Mouse (Mus musculus) right cerebral cortex, postnatal 4 days (tissue): ENCODE results near the gene Brf1.
A peak's percentile ranks its signal among the peaks of the same experiment; 100 is the strongest.

ENCODE experiments used
- DNase-seq: peaks from one replicate; pipeline ENCODE4 v3.0.0-alpha.2; 2022

The Brf1 gene

DNA sequence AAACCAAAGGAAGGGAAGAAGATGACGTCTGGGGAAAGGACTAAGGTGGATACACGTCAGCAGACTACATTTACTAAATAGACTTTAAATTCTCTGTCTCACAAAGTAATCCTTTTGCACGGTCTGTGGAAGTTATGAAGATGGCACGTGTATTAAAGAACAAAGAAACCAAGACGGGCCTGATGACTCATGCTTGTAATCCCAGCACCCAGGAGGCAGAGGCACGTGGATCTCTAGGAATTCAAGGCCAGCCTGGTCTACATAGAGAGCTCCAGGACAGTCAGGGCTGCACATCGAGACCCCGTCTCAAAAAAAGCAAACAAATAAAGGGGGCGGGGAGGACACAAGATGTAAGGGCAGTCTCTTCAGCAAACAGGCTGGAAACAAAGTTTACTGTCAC is 25.8 kb downstream of the Brf1 start:
- DNase-seq: no peak

DNA sequence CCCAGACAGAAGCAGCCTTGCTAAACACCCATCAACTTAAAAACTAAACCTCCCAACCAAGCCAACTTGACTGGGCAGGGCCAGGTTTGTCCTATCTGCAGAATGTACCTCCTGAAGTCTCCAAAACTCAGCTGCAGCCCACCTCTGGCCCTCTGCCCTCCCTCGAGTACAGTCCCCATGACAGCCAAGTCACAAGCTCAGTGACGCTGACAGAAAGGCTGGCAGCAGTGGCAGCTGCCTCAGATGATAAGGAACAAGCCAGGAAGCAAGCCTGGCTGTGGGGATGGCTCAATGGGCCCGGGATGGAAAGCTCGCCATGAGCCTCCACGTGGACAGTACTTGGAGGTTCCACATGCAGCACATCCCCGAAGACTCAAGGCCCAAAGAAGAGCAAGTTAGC is 30.9 kb downstream of the Brf1 start:
- DNase-seq: no peak

DNA sequence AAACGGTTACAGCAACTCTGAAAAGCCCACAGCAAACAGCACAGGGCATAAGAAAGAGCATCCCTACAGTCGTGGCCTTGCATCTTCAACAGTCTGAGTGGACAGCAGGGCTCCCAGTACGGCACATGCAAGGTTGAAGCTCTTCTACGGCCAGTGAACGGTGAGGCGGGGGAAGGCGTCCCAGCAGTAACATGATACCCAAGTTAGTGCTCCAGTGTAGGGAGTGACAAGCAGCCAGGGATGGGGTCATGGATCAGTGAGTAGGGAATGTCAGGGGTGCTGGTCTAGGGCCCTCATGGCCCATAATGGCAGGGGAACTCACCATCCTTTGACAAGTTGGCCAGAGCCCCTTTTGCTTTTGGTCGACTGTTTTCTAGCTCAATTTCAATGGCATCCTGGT is 31.6 kb downstream of the Brf1 start:
- DNase-seq: no peak

DNA sequence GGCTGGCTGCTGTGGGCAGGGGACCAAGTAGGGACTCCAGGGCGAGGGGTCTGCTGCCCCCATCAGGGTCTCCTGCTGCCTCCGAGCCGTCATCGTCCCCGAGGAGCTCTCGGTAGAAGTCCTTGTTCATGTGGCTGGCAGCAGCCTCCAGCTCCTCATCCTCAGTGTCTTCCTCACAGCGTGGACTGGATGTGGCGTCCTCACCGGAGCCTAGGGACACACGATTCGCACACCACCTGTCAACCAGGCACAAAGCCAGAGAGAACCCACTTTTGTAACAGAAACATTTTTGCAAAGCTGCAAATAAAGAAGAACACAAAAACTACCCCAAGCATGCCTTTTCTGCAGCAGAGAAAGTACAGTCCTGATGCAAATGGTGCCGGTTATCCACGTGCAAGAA is 34.7 kb downstream of the Brf1 start:
- no peak for DNase-seq

DNA sequence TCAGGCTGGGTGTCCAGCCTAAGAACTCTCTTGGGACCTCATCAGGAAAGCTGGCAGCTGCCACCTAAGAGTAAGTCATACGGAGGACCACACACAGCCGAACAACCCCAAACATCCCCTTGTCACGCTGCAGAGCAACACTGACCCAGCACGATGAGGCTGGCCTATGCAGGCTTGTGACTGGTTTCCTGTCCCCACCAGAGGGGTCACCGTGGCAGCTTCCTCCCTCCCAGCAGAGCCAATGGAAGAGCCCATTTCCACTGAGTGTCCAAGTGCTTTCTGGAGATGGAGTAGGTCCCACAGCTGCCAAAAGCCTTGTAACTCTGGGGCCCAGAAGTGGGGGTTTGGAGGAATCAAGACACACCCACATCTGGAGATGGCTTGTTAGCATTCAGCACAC is 38.6 kb downstream of the Brf1 start:
- DNase-seq: no peak

DNA sequence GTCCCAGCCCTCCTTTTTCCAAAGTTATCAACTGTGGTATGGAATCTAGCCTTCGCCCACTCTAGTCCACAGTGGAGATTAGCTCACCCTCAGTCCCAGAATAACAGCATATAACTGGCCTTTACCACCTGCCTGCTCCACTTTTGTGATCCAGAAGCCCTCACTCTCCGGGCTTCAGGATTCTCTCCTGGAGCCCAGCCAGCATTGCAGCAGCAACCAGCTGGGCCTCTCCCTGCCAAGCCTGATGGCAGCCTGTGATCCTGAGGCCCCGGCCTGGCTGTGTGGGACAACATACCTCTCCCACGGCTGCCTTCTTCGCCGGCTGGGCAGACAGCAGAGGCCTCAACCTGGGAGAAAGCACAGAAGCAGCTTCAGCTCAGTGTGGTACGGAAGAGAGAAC is 39.1 kb downstream of the Brf1 start:
- no peak for DNase-seq

DNA sequence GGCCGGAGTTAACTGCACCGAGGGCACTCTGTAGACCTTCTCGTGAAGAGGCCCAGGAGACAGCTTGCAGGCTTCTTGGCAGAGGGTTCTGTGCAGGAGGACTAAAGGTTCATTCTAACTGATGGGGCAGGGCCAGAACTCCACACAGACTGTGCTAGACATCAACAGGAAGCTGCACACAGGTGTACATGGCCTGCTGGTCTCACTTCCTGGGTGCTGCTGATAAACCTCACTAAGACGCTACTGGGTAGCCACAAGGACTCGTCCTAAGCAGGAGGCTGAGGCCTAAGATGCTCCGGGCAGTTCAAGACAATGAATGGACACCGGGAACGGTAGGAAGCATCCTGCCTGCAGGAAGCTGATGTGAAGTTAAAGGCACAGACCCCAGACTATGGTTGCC is 41.1 kb downstream of the Brf1 start:
- no peak for DNase-seq

DNA sequence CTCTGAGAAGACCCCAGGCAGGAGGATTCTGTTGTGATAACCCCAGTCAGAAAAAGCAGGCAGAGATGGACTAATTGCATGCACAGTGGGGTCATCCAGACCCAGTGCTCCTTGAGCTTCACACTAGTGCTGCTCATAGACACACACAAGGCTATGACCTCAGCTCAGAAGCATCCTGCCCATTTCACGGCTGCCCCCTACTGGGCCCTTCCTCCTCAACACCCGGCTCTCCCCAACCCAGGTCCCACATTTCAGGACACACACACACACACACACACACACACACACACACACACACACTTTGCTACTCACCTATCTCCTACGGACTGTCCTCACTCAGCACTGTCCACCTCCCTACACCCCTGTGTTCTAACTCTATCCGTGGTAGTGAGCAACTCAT is 42.2 kb downstream of the Brf1 start:
- peak; percentile 48 for DNase-seq

DNA sequence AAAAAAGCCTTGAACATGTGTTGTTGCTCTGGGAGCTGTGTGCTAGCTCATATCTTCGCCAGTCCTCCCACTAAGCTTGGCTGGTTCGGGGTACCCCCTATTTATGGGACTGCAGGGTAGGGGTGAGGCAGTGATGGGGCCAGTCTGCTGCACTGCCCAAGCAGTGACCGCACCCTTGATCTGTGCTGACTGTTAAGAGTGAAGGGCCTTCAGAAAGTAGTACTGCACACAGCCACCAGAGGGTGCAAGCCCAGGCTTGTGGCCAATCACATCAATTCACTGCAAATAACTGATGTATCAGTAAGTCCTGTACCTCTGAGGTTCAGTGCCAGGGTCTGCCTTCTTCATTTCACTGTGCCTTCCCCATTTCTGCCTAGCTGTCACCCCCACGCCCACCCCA is 44.7 kb downstream of the Brf1 start:
- peak; percentile 79 for DNase-seq

DNA sequence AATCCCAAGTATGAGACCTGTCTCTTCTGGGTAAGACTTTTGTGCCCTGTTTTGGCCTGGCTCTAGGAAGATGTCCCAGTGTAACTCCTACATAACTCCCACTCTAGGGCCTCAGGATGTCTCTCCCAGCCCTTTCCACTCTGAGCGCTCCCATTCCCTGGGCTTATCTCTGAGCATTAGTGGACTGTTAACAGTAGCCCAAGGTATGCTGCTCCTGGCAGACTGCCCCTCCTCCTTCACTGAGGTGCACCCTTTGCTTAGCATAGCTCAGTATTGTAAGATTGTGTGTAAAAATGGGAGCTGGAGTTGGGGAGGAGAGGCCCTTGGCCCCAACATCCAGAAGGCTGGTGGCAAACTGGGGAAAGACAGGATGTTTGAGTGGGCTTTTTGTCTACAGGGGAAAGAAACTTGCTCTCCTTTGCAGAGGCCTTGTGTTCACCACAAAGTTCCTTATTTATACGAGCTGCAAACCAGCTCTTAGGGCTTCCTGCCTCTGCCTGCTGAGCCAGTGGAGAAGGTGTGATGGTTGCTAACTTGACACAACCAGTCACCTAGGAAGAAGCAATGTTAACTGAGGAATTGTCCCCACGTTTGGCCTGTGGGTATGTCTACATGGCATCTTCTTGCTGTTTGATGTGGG is 47.5 kb downstream of the Brf1 start:
- DNase-seq: peak; percentile 22

DNA sequence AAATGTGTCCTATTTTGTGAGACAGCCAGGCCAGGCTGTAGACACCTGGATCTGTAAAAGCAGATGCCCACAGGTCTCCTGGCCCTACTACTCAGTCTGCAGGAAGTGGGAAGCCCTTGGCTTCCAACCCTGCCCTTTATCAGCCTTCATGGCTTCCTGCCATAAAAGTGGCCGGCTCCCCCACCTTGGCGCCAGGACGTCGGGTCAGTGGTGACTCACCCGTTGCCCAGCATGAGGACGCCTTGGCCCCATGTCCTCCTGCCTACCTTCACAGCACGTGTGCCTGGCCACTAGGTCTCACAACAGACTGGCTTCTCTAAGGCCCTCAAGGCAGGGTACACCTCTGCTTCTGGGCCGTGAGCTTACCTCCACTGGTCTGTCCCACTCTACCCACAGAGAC is 48.1 kb downstream of the Brf1 start:
- peak; percentile 26 for DNase-seq

DNA sequence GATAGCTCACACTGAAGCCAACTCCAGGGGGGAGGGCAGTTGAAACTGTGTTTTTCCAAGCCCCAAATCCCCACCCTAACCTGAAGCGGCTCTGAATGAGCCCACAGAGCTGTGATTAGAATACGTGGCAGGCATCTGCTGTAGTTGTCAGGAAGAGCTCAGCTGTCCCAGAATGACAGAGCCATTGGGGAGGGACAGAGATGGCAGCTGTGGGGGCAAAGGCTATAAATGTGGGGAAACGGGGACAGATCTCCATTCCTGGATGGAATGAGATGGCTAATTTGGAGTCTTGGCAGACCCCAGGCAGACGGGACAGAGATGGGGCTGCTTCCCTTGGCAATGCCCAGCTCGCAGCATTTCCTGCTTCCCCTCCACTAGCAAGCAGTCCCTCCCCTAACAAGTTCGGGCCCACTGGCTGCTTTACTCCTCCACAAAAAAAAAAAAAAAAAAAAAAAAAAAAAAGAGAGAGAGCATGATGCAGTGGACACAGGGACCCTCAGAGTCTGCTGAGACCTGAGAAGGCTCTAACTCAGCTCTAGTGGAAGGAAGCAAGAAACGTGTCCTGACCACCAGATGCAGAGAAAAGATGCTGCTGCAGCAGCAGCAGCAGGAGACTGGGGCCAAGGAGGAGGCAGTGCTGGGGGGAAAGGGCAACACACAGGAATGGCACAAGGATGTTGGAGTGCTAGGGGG is 49.2 kb downstream of the Brf1 start:
- no peak for DNase-seq

DNA sequence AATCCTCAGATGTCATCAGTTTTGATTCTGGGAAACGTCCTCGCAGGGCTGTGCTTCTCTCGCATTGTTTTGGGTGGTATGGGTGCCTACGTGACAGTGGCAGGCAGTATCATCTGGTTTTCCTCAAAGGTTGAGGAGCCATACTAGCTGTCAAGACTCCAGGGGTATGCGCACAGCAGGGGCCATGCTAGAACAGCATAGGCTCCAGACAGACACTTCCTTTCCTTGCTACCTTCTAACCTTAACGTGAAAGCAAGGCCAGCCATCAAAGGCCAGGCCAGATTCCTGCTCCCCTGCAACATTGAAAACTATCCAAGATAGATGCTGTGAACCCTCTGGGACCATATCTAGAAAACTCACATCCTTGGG is 49.8 kb downstream of the Brf1 start:
- DNase-seq: peak; percentile 17

DNA sequence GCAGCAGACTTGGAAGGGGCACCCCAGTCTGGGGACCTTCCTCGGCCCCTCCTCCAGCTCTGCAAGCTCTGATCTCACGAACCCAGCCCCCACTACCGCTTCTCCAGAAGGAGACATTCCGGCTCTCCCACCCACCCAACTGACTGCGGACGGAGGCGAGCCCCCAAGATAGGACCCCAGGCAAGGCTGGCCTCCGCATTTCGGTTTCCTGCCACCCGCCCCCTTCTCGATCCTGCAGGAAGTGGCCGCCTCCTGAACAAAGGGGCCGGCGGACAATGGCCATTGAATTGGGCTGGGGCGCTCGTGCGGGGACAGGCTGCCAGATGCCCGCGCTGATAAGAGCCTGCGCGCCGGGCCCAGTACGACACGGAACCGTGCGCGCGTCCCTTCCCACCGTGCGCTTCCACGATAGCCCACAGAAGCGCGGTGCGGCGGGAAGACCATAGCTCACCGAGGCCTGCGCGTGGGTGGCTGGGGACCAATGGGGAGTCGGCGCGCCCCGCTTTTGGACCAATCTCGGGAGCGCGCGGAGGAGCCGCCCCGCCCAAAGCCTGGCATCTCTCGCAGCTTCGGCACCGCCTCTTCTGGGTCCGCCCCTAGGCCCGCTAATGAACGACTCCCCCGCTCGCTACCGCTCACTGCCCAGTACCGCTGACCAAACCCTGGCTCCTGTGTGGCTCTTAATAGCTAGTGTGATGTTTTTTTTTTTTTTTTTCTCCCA is 50.3 kb downstream of the Brf1 start:
- DNase-seq: peak; percentile 93

DNA sequence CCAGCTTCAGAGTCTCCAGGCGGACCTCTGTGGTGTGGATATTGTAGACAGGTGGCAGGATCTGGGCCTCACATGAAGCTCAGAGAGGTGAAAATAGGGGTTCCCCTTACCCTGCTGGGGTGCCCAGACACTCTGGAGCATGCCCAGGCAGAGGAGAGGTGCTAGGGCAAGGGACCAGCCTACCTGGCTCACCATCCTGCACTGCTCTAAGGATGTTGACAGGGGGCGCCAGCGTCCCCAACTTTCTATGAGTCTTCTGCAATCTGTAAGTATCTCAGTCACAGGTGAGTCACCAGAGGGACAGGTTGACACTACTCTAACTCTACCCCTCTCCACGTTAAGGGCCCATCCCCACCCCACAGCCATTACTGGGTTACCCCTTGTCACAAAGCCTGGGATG is 53.2 kb downstream of the Brf1 start:
- DNase-seq: no peak

DNA sequence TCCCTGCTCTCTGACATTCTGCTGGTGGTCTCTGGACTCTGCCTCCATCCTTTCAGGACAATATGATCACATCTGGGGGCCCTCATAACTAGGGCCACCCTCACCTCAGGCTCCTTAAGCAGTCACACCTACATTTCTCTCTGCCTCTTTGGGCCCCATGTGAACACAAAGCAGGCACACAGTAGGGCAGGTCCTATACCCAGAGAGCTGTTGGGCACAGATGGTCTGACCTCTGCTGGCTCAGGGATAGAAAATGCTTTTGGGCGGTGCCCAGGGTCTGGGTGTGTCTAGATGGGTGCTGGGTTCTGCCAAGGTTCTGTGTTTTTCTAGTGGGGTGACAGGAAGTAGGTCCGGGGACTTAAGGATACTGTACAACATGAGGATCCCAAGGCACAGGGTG is 56.8 kb downstream of the Brf1 start:
- no peak for DNase-seq

DNA sequence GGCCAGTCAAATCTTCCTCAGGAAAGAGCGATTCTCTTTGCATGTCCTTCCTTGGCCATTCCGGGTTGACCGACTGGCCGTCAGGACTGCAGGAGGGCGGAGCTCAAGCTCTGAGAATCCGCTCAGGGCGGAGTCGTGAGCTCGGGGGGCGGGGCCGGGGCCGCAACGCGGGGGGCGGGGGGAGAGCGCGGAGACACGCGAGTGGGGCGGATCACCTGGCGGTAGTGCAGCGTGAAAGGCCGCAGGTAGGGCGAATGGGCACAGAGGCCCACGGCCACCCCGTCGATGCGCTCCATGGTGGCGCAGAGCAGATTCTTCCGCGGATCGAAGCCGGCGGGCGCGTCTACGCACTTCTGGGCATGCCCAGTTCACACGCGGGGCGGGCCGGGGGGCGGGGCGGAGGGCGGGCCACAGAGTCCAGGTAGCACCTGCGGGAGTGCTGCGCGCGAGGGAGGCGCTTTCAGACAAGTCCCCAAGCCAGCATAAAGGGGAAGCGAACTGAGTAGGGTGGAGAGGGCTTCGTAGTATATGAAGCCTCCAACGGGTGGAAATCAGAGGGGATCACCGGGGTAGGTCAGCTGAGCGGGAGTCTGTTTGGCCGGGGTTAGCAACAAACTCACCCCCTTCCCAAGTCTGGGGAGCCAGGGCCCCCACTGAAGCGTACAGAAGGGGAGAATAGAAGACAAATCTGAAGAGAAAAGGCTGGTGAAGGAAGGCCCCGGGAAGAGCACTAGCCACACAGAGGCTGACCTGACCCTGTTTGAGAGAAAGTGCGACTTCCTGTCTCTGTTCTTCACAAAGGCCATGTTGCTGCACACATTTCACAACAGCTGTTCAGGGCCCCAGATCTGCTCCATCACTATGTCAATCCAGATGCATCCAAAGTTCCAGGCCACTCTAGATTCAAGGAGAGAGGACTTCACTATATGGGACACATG is 58.5 kb downstream of the Brf1 start, which contains the start of gene Nudt14:
Nudt14 (minus strand) TSS at position 349 of the 938 bp plus-strand sequence.
- peak; percentile 68 for DNase-seq

DNA sequence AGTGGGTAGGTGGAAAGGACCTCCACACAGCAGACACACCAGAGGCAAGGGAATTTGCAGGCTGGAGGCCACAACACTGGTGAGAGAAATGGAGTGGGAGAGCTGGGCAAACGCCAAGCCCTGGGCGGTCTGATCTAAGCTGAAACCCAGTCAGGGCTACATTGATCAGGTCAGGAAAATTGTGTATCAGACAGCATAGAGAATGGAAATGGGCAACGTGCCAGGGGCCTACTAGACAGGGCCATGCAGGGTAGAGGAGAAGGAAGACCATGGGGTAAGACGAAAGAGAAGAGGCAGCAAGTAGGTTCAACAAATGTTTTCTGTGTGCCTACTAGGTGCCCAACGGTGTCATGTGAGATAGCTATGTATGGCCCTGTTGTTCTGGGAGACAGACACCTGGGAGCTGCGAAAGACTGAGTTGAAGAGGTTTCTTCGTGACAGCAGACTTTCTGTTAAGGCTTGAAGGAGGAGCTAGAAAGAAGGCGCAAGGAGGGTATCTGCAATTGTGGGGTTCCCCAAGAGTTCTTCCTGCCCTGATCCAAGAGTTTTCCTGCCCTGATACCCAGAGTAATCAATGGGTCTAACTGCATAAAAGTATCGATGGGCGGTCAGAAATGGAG is 59.2 kb downstream of the Brf1 start:
- peak; percentile 58 for DNase-seq

DNA sequence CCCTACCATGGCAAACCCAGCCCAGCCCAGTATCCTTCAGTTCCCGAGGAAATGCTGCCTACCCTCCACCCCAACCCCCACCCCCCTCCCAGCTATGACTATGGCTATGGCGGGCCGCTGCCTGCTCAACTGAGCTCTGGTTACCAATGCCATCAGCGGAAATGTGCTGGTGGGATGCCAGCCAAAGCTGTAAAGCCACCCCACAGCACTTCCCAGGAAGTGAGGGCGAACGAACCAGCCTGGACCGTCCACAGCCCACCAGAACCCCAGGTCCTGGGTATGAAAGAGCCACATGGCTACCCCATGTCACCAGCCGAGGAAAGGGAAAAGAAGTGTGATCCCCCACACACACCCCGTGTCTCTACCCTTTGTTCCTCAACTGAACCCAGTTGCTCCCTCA is 59.8 kb downstream of the Brf1 start:
- no peak for DNase-seq

DNA sequence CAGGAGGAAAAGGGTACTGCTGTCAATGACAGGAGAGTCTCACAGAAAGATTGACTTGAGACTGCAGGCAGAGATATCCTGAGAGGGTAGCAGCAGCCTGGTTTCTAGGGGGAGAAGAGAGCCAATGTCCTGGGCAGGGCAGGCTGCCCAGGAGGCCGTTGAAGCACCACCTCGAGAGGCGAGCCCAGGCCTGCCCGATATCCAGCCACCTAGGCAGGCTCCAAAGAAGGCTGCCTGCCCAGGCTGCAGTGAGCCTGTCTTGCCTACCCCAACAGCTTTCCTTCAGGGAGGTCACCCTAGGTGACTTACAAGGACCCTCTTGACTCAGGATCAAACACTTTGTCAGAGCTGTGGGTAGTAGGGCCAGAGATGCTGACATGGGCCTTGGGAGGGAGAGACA is 60.3 kb downstream of the Brf1 start:
- no peak for DNase-seq

DNA sequence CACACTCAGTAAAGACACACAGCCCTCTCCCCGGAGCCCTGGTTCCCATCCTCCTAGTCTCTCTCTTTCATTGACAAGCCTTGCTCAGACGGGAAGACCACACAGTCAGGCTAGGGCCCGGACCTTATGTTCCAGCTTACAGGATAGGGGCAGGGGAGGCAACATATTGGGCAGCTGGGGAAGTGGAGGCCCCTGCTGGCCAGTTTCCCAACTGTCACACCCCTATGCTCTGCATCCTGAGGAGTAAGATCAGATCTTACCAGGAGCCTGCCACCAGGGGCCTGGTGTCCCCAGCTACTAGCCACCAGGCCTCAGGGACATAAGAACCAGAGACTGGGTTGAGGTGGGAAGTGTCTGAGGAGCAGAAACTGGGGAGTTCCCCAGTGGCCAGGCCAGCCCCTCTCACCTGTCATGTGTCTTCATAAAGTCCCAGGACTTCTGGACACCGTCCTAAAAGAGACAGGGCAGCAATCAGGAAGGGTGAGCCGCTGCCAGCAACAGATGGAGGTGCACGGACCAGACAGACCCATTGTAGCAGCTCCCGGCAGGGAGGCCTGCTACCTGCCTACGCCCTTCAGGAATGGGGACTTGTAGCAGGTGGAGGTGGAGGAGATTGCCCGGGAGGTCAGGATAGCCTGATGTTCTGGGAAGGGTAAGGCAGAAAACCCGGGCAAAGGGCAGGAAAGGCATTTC is 61.5 kb downstream of the Brf1 start:
- no peak for DNase-seq

DNA sequence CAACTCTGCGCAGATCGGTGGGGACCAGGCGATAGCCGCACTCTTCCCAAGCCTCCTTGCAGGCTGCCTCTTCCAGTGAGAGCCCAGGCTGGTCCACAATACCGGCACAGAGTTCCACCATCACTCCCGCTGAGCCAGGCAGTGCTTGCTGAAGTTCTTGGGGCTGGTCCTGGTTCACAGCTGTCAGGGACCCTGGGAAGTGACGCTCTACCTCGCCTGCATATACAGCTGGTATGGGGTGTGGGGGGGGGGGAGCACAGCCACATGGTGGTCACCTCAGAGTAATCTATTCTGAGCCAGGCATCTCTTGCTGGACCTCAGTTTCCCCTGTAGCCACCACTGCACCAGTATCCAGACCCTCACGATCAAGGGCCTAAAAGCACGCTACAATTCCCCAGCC is 62.1 kb downstream of the Brf1 start:
- no peak for DNase-seq
